Comparison of ENCODE assay signal across 2 mouse cellular contexts in genomic region chr17:46419717-46420116, GRCm38 (mm10).
TF ChIP-seq lines count a peak whose summit lies in the region.

No protein-coding gene starts in this region.

TF ChIP-seq in CH12.LX, 34 proteins besides CTCF, POLR2A, EP300 and RAD21:
- no peak for TF ChIP-seq USF2 (conservative IDR thresholded peaks at IDR 0.05; ENCODE audit: low read depth, low read length)
- no peak for TF ChIP-seq ZMIZ1 (IDR thresholded peaks at IDR 0.05; ENCODE audit: low read depth, low read length)
- TF ChIP-seq USF1 (IDR thresholded peaks at IDR 0.05; ENCODE audit: low read depth, low read length): no peak
- peak; percentile 20; the same call in 1 of the 2 replicates for TF ChIP-seq SMC3 (IDR thresholded peaks at IDR 0.05; ENCODE audit: low read depth, low read length)
- no peak for TF ChIP-seq ELF1 (IDR thresholded peaks at IDR 0.05; ENCODE audit: low read depth, low read length)
TF ChIP-seq in CH12.LX: peak in this region for 1.

TF ChIP-seq in MEL, 35 proteins besides CTCF, POLR2A, EP300 and RAD21:
- peak; percentile 60; the same call in 1 of the 2 replicates for TF ChIP-seq TCF12 (IDR thresholded peaks at IDR 0.05; ENCODE audit: low read depth, low read length)
- no peak for TF ChIP-seq USF1 (IDR thresholded peaks at IDR 0.05; ENCODE audit: low read depth, low read length)
- peak; percentile 58 for TF ChIP-seq SMC3 (IDR thresholded peaks at IDR 0.05; ENCODE audit: low read depth, low read length)
- 0 out of 2 replicates have a peak, but pooled peaks have one; percentile 22 for TF ChIP-seq ETS1 (IDR thresholded peaks at IDR 0.05; ENCODE audit: low read depth, low read length)
- no peak for TF ChIP-seq UBTF (IDR thresholded peaks at IDR 0.05; ENCODE audit: borderline replicate concordance, insufficient read depth, low read depth, low read length)
- TF ChIP-seq MXI1 (IDR thresholded peaks at IDR 0.05; ENCODE audit: low read depth, low read length): 0 out of 2 replicates have a peak, but pooled peaks have one; percentile 15
- TF ChIP-seq ZNF384 (IDR thresholded peaks at IDR 0.05; ENCODE audit: low read depth, low read length): 0 out of 2 replicates have a peak, but pooled peaks have one; percentile 29
- TF ChIP-seq ZC3H11A (IDR thresholded peaks at IDR 0.05; ENCODE audit: low read depth, low read length): peak; percentile 28
- TF ChIP-seq SIN3A (IDR thresholded peaks at IDR 0.05; ENCODE audit: low read length): peak; percentile 24; the same call in 1 of the 2 replicates
